Mouse (Mus musculus): ENCODE measurements at regions not wholly inside any gene's neighbourhood (a gene's known extent, or its start where the extent isn't known, plus 50 kb on each side); places are given as distances from the start of the nearest gene placed in this dataset.
A peak's percentile ranks its signal among the peaks of the same experiment; 100 is the strongest.

DNA sequence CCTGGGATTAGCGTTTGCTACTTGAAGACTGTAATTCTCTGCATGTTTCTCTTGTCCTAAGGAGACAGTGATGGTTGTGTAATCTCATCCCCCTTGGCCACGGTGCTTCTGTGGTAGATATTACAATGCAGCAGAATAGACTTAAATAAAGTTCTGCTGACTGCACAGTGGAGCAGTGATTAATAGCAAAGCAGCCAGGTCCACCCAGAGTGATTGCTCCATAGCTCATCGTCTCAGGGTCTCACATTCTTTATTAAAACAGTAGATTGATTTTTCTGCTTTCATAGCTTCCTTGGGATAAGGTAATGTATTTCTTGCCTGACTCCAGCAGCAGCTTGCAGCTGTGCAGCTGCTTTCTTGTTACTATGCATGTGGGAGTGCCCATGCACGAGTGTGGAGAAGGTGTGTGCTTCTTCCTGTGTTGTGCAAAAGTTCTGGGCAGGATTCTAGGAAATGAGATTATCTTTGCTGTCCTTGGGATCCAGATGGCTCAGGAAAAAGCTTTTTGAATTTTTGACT is 169.9 kb upstream of the Plppr1 start:
- no peak for DNase-seq (ENCODE audit: low spot score)

DNA sequence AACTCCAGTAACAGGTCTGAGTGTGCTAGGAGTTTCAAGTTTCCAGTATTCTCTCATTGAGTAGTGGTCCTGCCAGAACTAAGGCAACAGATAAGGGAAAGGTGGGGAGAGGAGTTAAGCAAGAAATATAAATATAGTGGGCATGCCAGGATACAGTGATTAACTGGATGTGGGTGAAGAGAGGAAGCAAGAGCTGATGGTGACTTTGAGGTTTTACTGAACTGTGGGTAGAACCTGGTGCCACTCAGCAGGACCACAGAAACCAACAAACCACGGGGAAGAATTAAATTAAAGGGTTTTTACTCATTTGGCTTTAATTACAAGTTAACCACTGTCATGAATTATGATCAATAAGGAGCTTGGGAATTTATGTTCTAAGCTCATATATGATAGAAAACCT is 154.5 kb upstream of the Plppr1 start:
- DNase-seq (ENCODE audit: low spot score) = no peak

DNA sequence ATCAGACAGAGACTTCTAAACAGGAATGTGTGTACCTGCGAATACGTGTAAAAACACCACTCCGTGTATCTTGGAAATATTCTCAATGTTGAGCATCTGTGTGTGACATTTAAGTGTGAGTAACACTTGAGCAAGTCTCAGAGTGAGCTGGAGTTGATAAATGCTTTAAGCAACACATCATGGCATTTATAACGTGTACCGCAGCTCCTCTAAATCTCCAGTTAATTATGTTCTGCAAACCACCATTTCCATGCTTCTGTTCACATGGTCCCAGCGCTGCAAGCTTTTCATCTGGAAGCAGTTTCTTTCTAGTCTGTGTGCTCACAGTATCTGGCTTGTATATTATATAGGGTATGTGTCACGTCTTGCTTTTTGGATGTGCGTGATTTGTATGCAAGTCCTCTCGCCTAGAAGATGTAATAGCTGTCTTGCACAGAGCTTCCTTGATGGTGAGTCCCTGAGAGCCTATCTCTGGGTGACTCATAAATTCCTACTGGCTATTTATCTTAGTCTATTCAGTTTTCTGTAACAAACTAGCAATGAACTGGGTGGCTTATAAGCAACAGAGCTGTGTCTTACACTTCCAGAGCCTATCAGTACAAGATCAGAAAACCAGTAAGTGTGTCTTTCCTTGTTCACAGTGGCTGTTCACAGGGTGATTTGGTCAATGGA is 153.7 kb upstream of the Plppr1 start:
- DNase-seq (ENCODE audit: low spot score) = no peak

DNA sequence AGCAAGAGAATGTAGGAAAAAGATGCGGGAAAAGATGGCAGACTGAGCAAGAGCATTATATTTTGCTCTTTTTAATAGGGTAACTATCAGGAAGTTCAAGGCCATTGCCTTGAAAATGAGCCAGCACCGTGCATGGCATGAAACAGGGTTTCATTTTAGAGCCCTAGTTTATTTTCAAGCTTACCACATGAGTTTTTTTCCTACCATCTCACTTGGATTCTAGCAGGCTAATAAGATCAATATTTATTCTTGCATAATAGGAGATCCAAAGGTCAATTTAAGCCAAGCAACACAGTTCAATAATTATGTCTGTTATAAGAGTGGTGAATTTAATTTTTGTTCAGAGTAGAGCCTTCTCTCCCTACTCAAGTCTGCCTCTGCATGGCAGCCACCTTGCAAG is 149.9 kb upstream of the Plppr1 start:
- DNase-seq (ENCODE audit: low spot score) = no peak

DNA sequence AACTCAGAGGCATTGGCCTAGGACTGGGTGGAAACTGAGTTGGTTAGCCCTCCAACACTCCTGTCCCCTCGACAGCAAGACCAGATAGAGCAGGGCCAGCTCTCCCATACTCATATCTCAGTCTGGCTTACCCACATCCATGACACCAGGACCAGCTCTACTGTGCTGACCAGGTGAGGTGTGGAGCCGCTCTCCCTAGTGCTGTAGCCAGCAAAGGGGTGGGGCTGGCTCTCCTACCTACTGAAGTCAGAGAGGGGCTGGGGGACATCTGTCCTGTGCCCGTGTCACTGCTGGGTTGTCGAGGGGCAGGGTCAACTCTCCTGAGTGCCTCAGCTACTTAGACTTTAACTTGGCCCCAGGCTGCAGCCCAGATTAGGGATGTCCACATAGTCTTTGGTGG is 145.8 kb upstream of the Plppr1 start:
- DNase-seq (ENCODE audit: low spot score) = no peak

DNA sequence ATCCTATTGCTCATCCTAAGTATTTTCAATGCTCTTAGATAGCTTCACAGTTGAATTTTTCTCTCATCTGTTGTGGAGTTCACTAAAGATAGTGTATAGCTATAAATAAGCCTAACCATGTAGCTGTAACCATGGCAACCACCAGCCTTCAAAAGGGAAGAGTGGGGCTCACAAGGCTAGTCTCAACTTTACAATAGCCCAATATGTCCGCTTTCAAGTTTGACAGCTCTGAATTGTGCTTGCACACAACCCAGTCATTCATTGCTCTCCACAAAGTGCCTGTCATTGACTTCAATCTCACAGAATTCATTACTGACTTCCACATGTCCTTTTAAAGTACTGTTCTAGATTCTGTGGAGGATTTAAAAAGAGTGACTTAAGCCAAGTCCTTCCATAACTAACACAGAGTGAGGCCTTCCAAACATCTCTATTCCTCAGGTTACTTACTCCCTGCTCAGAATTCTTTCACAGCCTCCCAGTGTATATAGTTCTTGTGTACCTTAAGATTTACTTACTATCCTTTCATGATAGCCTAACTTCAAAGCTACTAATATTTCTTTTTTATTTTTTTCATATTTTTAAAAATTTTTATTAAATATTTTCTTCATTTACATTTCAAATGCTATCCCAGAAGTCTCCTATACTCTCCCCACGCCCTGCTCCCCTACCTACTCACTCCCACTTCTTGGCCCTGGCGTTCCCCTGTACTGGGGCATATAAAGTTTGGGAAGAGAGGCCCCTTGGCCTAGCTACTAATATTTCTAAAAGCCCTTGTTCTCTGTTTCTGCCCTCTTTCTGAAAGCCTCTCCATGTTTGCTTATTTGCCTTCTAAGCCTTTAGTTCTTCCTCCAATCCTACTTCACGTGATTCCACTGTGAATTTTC is 134.3 kb upstream of the Plppr1 start:
- peak; percentile 70 for DNase-seq (ENCODE audit: low spot score)

DNA sequence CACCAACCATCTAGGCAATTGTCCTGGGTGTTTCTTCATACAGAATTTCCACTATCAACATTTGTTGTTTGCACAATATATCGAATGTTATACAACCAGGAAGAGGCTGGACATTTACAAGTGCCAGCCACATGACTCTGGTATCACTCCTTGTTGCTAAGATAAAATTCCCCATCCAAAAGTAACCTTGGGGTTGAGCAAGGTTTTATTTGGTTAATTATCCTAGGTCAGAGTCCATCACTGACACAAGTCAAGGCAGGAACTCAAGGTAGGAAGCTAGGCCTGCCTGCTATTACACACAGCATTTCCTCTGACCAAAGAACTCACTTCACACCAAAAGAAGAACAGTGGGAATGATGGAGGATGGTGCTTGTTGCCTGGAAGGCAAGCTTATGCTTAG is 120.7 kb upstream of the Plppr1 start:
- no peak for DNase-seq (ENCODE audit: low spot score)

DNA sequence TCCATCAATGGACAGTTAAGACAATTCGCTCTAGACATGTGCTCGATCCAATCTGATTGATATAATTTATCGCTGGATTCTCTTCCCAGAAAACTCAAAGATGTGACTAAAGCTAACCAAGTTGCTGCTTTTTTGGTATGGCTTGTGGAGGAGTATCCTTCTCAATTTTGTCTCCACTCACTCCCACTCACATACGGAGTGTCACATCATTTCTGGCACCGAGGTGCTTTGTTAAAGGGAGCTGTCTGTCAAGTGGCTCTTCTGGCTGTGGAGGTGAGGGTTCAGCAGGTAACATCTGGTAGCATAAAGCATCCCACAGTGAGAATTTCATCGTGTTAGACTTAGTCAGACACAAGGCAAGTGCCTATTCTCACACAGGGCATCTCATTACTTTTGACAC is 120.2 kb upstream of the Plppr1 start:
- DNase-seq (ENCODE audit: low spot score) = no peak

DNA sequence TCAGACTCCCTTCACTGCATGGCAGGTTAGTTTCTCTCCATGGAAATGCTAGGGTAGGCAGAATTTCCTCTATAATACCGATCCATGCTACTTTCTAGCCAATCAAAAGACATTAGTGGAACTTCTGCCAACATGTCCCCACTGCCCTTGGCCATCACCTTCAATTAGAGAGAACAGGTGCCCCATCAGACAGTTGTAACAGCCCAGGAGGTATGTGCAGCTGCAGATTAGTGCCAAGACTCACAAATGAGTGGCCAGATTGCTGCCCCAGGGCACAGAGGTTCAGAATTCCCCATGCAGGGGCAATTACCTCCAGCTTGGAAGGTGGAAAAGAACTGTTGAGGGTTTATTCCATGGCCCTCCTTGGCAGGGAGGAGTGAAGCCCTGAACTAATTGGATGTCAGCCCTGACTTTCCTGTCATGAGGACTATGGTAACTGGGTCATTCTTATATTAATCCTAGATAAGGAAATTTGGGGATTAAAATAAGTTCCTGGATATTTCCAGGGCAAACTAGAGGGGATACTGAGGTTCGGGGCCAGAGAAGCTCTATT is 113.7 kb upstream of the Plppr1 start:
- no peak for DNase-seq (ENCODE audit: low spot score)

DNA sequence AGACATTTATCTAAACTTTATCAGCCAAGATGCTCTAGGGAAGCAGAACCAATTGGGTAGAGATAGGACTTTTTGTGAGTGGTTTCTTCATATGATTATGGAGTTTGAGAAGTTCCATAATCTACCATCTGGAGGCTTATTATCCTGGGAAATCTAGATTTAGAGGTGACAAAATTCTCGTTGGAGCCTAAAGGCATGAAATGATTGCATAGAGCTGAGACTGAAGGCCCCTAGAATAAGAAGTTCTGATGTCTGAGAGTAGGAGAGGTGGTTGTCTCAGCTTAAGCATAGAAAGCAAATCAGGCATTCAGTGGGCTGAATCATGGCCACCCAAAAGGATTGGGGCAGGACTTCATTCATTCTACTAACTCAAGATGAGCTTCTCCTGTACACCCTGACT is 106.1 kb upstream of the Plppr1 start:
- no peak for DNase-seq (ENCODE audit: low spot score)

DNA sequence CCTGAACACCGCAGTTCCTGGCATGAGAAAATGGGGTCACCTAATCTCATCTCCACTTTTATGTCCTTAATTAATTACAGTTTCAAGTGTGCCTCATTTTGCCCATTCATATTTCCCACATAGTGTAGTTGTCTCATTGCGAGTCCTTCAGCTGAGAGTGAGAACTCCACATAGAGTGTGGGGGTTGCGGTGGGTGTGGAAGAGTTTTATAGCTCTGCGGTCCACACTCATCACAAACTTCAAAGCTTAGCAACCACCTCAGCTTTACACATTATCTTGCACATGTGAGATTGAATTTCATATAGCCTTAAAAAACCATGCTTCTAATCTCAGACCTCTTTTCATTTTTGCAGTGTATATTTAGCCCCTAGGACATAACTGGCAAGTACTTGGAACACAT is 83.3 kb upstream of the Plppr1 start:
- no peak for DNase-seq (ENCODE audit: low spot score)

DNA sequence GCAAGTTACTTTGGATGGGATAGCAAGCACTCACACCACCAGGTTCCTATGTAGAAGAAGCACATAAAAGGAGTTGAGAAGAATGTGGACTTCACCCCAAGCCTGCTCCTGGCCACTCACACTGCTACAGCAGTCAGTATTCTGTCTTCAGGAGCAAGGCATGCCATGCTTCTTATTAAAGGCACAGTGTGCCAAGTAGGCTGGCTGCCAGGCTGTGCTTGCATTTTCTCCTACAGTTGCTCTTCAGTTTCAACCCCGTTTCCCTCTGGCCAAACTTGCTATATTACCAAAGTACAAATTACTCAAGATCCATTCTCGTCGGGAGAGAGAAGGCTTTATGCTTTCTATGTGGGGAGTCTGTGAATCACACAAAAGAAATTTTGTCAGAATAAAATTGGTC is 67.1 kb upstream of the Plppr1 start:
- no peak for DNase-seq (ENCODE audit: low spot score)

Measured in embryo, embryonic 10.5 days (tissue).